Mouse (Mus musculus) neural tube, embryonic 14.5 days (tissue): ENCODE results near the gene Adssl1. TPM values are rescaled to one million over a fixed set of nuclear protein-coding genes. Genes with fewer than 3 reads are reported as not detected.

Source experiments
- ATAC-seq: fragments of 200-750 bp; cut with Nextera tagmentation; 2 replicates; pipeline ENCODE4 v1.8.0; 2017; ENCODE audit warnings: low read depth, mild to moderate bottlenecking, moderate TSS enrichment, moderate library complexity
- H3K27ac ChIP-seq: fragments of 300-500 bp; sonication (generic); 2 replicates; pipeline ENCODE4 v1.5.1; 2014; ENCODE audit warnings: low read depth, mild to moderate bottlenecking, control low read depth, low read length, moderate library complexity, mixed read lengths
- H3K27me3 ChIP-seq: fragments of 300-500 bp; sonication (generic); 2 replicates; pipeline ENCODE4 v1.6.1; 2014; ENCODE audit warnings: low read length; ENCODE audit not compliant: control insufficient read depth, insufficient read depth
- H3K36me3 ChIP-seq: fragments of 300-500 bp; sonication (generic); 2 replicates; pipeline ENCODE4 v1.6.1; 2014; ENCODE audit warnings: low read length, mixed read lengths; ENCODE audit not compliant: control insufficient read depth, insufficient read depth
- H3K4me1 ChIP-seq: fragments of 300-500 bp; sonication (generic); 2 replicates; pipeline ENCODE4 v1.6.1; 2014; ENCODE audit warnings: low read length; ENCODE audit not compliant: control insufficient read depth, insufficient read depth
- H3K4me2 ChIP-seq: fragments of 300-500 bp; sonication (generic); 2 replicates; pipeline ENCODE4 v1.6.1; 2014; ENCODE audit warnings: mild to moderate bottlenecking, low read depth, low read length, control low read depth
- H3K4me3 ChIP-seq: fragments of 300-500 bp; sonication (generic); 2 replicates; pipeline ENCODE4 v1.5.1; 2014; ENCODE audit warnings: low read depth, low read length, control low read depth, mixed read lengths
- H3K9ac ChIP-seq: fragments of 300-500 bp; sonication (generic); replicated peaks from 2 replicates; pipeline ENCODE4 v1.6.1; 2014; ENCODE audit warnings: low read depth, mild to moderate bottlenecking, control low read depth, low read length, mixed read lengths
- H3K9me3 ChIP-seq: fragments of 300-500 bp; sonication (generic); 2 replicates; pipeline ENCODE4 v1.6.1; 2016; ENCODE audit warnings: low read length; ENCODE audit not compliant: control insufficient read depth
- WGBS: fragments of 180-500 bp; shearing (Covaris S2); extraction: QIAGEN DNeasy Blood & Tissue Kit; methylation state at CpG from one replicate; pipeline ENCODE4 v1.1.7; 2014; 5-methylcytosine and 5-hydroxymethylcytosine counted together
- polyA plus RNA-seq: library from polyadenylated mRNA; unstranded; fragments of >200 nt; fragmentation: Nextera tagmentation; extraction: Ambion mirVana; gene quantifications from 2 replicates; pipeline ENCODE4 v1.2.1, GENCODE M21; 2014

The Adssl1 gene
- polyA plus RNA-seq, 1 experiment from 2014 or later, result 3.4 TPM

DNA sequence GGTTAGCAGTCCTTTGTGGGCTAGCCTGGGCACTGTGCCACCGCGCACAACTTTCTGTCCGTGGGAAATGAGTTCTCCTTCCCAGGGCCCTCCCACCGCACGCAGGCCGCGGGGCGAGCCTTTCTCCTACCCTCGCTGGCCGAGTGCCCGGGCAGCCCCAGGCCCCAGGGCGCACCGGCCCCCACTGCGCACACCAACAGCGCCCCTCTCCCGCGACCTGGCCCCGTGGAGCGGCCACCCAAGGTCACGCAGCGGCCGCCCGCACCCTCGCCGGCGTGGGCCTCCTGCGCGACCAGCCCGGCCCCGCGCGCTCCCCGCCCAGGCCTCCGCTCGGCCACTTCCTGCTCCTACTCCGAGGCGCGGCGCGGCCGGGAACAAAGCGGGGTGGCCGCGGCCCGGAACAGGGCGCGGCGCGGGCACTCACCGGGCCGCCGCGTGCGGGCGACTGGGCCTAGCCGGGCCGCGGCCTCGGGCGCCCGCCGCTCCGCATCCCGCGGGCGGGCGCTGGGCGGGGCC, 53.8 kb downstream of the Adssl1 start:
- peak overlapping the region; percentile 87 for H3K4me3 ChIP-seq
- ATAC-seq, result peak; percentile 5; the same call in 1 of the 2 replicates
- peak overlapping the region; percentile 89 for H3K27ac ChIP-seq
- H3K4me2 ChIP-seq, result peak overlapping the region; percentile 74
- H3K27me3 ChIP-seq, result 0 out of 2 replicates have a peak, but pooled peaks cover 2% of the 10 kb centered on the region
- peaks cover 32% of the 10 kb centered on the region for H3K4me1 ChIP-seq
- peak overlapping the region; percentile 90 for H3K9ac ChIP-seq
- H3K36me3 ChIP-seq, result peaks cover 12% of the 10 kb centered on the region; the same call in 1 of the 2 replicates
- H3K9me3 ChIP-seq, result no peaks in the 10 kb centered on the region
- 0% methylated on average over 45 of the region's 68 CpGs for WGBS

- ATAC-seq, result 0 out of 2 replicates have a peak, but pooled peaks have one; percentile 10
- H3K9me3 ChIP-seq, result no peaks in the 10 kb centered on the region
- WGBS, result under 1% methylated on average over 45 of the region's 70 CpGs
Measured at GRCm38 (mm10) chr12:112674132-112675011, 54.5 kb downstream of the Adssl1 start, which contains the start of gene Akt1. Gene Akt1, minus strand, starts transcription at chr12:112674884.

GRCm38 (mm10) chr12:112675245-112676035, 55.6 kb downstream of the Adssl1 start:
- Histone ChIP-seq H3K9me3 (no peaks in the 10 kb centered on the region), H3K4me1 (peaks cover 43% of the 10 kb centered on the region), H3K9ac (no peak overlapping the region), H3K4me3 (0 out of 2 replicates have a peak overlapping the region, but pooled peaks have one; percentile 87), H3K4me2 (peak overlapping the region; percentile 74; the same call in 1 of the 2 replicates), H3K27me3 (peaks cover 17% of the 10 kb centered on the region), H3K36me3 (no peaks in the 10 kb centered on the region), H3K27ac (peak overlapping the region; percentile 89)
- WGBS, result 15% methylated on average over 18 of the region's 18 CpGs
- ATAC-seq, result peak; percentile 50

More at GRCm38 (mm10) chr12:112674132-112675011, 54.5 kb downstream of the Adssl1 start, which contains the start of gene Akt1:
- H3K4me2 ChIP-seq, result peak within 1 kb of the TSS; percentile 74
- H3K36me3 ChIP-seq, result peaks cover 7% of the 10 kb centered on the region; the same call in 1 of the 2 replicates
- H3K27ac ChIP-seq, result peak within 1 kb of the TSS; percentile 89
- peaks cover 7% of the 10 kb centered on the region; the same call in 1 of the 2 replicates for H3K27me3 ChIP-seq
- peak within 1 kb of the TSS; percentile 87 for H3K4me3 ChIP-seq
- peaks cover 40% of the 10 kb centered on the region for H3K4me1 ChIP-seq
- peak within 1 kb of the TSS; percentile 90 for H3K9ac ChIP-seq

DNA sequence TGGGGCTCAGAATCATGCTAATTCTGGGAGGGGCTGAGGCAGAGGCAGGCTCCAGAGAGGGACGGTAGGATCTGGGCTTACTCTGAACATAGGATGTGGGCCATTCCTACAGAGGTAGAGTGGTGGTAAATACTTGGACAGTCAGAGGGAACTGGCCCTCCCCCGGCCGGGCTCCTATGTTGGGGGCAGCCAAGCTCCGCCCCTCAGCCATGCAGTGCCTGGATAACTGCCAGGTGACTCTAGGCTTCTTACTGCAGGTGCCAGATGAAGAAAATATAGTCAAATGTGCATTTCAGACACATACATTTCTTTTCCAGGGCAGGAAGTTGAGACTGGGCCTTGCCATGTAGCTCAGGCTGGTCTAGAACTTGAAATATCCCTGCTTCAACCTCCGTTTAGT, 57.2 kb downstream of the Adssl1 start:
- Histone ChIP-seq H3K9ac (no peak overlapping the region), H3K27ac (no peak overlapping the region), H3K4me2 (no peak overlapping the region), H3K27me3 (peaks cover 18% of the 10 kb centered on the region), H3K4me1 (peaks cover 30% of the 10 kb centered on the region), H3K9me3 (no peaks in the 10 kb centered on the region), H3K36me3 (no peaks in the 10 kb centered on the region), H3K4me3 (no peak overlapping the region)
- ATAC-seq, result no peak
- WGBS, result 55% methylated on average over 5 of the region's 5 CpGs

- peak overlapping the region; percentile 94 for H3K4me2 ChIP-seq
- peaks cover 20% of the 10 kb centered on the region; the same call in 1 of the 2 replicates for H3K4me1 ChIP-seq
- H3K27ac ChIP-seq, result no peak overlapping the region
- no peak for ATAC-seq
- H3K9ac ChIP-seq, result peak overlapping the region; percentile 48
- no peaks in the 10 kb centered on the region for H3K9me3 ChIP-seq
- peaks cover 18% of the 10 kb centered on the region for H3K27me3 ChIP-seq
- WGBS, result 17% methylated on average over 19 of the region's 19 CpGs
- peak overlapping the region; percentile 47 for H3K4me3 ChIP-seq
- H3K36me3 ChIP-seq, result no peaks in the 10 kb centered on the region
Measured at GRCm38 (mm10) chr12:112677943-112678554, 58.2 kb downstream of the Adssl1 start.

DNA sequence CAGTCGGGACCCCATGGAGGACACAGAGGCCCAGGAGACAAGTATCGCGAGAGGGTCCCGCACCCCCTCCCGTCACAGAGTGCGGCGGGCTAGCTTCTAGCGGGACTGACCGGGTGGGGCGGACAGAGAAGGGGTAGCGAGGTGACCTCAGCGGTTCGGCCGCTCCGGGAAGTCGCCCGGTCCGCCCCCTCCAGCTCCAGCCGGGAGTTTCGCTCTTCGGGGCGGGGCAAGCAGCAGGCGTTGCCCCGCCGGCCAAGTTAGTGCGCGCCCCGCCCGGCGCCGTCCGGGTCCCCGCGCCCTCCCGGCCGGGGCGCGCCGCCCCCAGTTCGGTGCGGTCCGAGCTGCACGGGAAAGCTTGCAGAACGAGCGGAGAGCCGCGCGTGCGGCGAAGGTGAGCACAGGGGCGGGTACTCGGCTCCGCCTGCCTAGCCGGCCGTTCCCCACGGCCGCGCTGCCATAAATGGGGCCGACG, 58.7 kb downstream of the Adssl1 start, which contains the start of gene Zbtb42:
TSS of gene Zbtb42 (plus strand) at position 274 of the 472 bp plus-strand sequence.
- peak within 1 kb of the TSS; percentile 48 for H3K9ac ChIP-seq
- H3K9me3 ChIP-seq, result no peaks in the 10 kb centered on the region
- H3K36me3 ChIP-seq, result no peaks in the 10 kb centered on the region
- peaks cover 18% of the 10 kb centered on the region for H3K27me3 ChIP-seq
- 0% methylated on average over 57 of the region's 60 CpGs for WGBS
- H3K27ac ChIP-seq, result no peak within 1 kb of the TSS
- peak within 1 kb of the TSS; percentile 94 for H3K4me2 ChIP-seq
- peak within 1 kb of the TSS; percentile 47 for H3K4me3 ChIP-seq
- peaks cover 19% of the 10 kb centered on the region; the same call in 1 of the 2 replicates for H3K4me1 ChIP-seq
- ATAC-seq, result no peak

DNA sequence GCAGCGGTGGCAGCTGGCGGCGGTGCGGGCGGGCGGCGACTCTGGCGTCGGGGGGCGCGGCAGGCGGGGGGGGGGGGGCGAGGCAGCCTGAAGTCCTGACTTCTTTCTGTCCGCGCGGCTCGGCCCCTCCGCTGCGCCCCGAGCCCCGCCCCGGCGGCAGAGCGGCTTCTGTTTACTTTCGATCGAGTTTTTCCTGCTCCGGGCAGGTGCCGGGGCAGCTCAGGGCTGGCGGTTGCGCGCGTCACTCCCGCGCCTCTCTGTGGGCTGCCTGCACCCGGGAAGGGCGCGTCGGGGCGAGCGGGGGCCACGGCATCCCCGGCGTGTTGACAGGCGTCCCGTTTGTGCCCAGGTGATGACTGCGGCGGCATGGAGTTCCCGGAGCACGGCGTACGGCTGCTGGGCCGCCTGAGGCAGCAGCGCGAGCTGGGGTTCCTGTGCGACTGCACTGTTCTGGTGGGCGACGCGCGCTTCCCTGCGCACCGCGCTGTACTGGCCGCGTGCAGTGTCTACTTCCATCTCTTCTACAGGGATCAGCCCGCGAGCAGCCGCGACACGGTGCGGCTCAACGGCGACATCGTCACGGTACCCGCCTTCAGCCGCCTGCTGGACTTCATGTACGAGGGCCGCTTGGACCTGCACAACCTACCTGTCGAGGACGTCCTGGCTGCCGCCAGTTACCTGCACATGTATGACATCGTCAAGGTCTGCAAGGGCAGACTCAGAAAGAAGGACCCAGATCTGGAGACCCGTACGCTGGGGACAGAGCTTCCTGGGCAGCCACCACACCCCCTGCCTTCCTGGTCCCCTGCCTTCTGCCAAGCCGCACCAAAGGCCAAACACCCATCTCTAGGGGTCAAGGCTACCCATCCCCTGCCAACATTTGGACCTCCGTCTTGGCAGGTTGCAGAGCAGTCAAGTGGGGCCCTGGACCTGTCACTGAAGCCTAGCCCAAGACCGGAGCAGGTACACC, 59.5 kb downstream of the Adssl1 start:
- ATAC-seq, result peak; percentile 42; the same call in 1 of the 2 replicates
- Histone ChIP-seq H3K9me3 (no peaks in the 10 kb centered on the region), H3K27me3 (peaks cover 18% of the 10 kb centered on the region), H3K27ac (no peak overlapping the region), H3K4me2 (peak overlapping the region; percentile 94), H3K36me3 (no peaks in the 10 kb centered on the region), H3K4me1 (peaks cover 19% of the 10 kb centered on the region; the same call in 1 of the 2 replicates), H3K4me3 (peak overlapping the region; percentile 47), H3K9ac (peak overlapping the region; percentile 48)
- WGBS, result 4% methylated on average over 68 of the region's 87 CpGs
